Comparison of ENCODE assay signal across 8 mouse cellular contexts in the genomic region with DNA sequence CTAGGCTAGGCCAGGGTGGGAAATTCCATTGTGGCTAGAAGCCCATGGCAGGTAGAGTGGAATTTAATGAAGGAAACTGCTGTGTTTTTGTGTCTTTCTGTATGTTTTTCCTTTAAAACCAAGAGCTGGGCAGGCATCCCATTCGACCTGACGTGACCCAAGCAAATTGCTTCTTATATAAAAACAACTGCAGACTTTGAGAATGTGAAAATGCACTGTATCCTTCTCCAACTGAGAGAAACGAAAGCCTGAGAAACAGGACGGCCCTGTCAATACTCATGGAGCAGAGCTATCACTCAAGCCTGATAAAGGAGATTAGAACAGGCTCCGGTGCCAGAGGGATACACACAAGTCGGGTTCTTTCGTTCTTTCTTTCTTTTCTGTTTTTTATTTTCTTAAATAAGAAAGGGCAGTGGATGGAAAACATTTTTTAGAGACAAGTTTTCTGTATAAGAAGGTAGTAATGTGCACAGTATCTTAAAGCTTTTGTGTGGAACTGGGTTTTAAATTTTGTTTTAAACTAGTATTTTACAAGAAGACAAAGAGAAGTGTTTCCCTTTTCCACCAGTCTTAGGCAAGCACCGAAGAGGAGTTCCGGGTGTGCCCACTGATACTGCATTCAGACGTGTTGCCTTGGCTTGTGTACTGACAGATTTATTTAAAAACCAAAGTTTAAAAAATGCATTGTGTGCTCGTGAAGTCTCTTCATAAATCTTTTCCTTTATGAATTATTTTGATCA.
DNase-seq lines count a peak whose midpoint lies in the region; ATAC-seq lines count a peak whose summit lies in the region.

No protein-coding gene starts in this region.

- ATAC-seq in CD4-positive, CD25-positive, alpha-beta regulatory T cell, adult 4 months: no peak

- DNase-seq in adrenal gland, adult 2 months: peak; percentile 47
- no peak for DNase-seq in adrenal gland, postnatal 4 days (ENCODE audit: low spot score in 2 of 2)
- peak; percentile 55 for DNase-seq in Muller cell, postnatal 12 days (ENCODE audit: inconsistent ontology term)
- peak; percentile 83 for DNase-seq in fibroblast of lung, adult 2 months (ENCODE audit: low read depth)
- DNase-seq in heart, postnatal 10 days: peak; percentile 69 to 74
- peak; percentile 22 for DNase-seq in lung, postnatal 10 days
- peak; percentile 11 for DNase-seq in testis, postnatal 14 days (ENCODE audit: low spot score)

- intact Hi-C loops in heart, postnatal 10 days (cut with DNase I): loop anchor here (1.0 kb wide), 1 partner anchor 29 kb away; no protein-coding TSS in a partner anchor

Comparison
In these comparisons a context has a peak if more than half of its experiments do, and no peak if none do; other contexts are left out.
1. DNase-seq: peak in adrenal gland, adult 2 months (single experiment), Muller cell, postnatal 12 days (single experiment), fibroblast of lung, adult 2 months (single experiment), heart, postnatal 10 days (2 of 2), lung, postnatal 10 days (single experiment) and testis, postnatal 14 days (single experiment); none in adrenal gland, postnatal 4 days (0 of 2).